Mouse (Mus musculus) midbrain, embryonic 10.5 days (tissue): ENCODE measurements around the gene Chsy1. TPM values are rescaled to one million over a fixed set of nuclear protein-coding genes. Genes with fewer than 3 reads are reported as not detected.

Experiments used
- polyA plus RNA-seq: library from polyadenylated mRNA; unstranded; fragments of >200 nt; fragmentation: Nextera tagmentation; extraction: Ambion mirVana; gene quantifications from 2 replicates; pipeline ENCODE4 v1.2.1, GENCODE M21; 2016

The Chsy1 gene
- polyA plus RNA-seq, 1 experiment from 2014 or later, result 12.0 TPM

Other genes starting within 250 kb of the Chsy1 start
- 0.70 and 0.74 TPM in 2 replicates for gene Pcsk6, start 247.8 kb upstream of the Chsy1 start, polyA plus RNA-seq
- not detected in 2 replicates for gene Gm45213, start 65.9 kb upstream of the Chsy1 start, polyA plus RNA-seq
- gene Snrpa1, start 50.5 kb upstream of the Chsy1 start, polyA plus RNA-seq, result 244 and 271 TPM in 2 replicates
- 86.7 and 96.9 TPM in 2 replicates for gene Selenos, start 29.9 kb upstream of the Chsy1 start, polyA plus RNA-seq